Mouse (Mus musculus): Measurements from ENCODE around the gene B4galt5.

Gene B4galt5

DNA sequence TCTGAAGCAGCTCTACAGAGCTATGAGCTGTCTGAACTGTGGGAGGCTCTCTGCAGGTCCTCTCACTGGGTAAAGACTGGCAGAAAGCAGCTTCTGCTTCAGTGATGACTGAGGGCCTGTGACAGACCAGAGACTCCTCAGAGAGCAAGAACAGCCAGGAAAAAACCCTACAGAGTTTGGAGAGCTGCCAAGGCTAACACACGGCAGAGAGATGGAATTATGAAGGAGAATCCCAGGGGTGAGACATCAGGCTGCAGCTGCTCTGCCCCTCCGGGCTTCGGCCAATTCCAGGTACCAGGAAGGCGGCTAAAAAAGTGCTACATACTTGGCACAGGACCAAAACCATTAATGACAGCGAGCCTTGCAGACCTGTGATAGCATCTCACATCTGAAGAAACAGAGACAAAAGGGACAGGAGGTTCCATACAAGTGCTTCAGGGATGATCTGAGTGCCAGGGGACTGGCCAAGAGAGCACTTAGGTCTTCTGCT, 17.5 kb downstream of the B4galt5 start:
- no peak for DNase-seq (ENCODE audit: low spot score in 2 of 2)

DNA sequence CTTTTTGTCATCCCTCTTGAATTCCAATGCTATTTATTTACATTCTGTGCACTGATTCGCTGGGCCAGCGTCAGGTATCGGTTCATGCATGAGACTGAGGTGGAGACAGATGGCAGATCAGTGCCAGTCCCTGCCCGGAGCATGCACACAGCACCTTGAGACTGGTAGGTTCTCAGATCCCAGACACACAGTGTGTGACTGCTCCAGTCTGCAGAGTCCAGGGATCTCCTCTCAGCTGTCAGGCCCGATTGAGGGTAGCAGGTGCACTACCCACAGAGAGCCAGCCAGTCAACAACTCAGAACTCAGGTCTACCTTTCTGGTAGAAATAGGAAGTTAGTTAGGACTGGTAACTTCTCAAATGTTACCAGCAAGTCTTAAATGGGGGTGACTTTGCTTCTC, 18.4 kb downstream of the B4galt5 start:
- no peak for DNase-seq (ENCODE audit: low spot score in 2 of 2)

DNA sequence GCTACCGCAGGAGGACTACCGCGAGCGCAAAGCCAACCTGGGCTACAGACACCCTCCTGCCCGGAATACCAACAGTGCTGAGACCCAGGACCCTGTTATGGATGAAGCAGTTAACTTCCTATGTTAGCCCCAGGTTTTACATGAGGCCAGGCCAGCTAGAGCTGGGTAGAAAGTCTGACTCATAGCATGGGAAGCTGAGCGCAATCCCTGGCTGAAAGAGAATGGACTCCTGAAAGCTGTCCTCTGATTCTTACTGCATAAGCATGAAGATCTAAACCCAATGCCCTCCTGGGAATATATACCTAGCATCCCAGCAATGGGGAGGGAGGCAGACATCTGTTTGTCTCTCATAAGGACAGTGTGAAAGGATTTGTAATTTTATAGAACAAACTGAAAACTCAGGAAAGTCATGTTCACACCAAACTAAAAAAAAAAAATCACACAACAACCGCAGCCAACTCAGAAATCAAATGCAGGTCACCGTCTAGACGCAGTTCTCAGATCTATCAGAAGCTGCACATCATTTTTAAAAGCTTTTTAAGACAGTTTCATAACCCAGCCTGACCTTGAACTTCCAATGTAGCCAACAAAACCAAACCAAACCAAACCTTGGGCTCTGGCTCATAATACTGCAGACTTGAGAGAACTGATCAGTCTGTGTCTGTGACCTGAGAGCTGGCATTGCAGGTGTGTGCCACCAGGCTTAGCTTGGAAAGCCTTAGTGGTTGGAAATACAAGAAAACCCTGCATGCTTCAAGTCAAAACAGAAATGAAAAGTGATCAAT, 19.3 kb downstream of the B4galt5 start:
- no peak for DNase-seq (ENCODE audit: low spot score in 2 of 2)

DNA sequence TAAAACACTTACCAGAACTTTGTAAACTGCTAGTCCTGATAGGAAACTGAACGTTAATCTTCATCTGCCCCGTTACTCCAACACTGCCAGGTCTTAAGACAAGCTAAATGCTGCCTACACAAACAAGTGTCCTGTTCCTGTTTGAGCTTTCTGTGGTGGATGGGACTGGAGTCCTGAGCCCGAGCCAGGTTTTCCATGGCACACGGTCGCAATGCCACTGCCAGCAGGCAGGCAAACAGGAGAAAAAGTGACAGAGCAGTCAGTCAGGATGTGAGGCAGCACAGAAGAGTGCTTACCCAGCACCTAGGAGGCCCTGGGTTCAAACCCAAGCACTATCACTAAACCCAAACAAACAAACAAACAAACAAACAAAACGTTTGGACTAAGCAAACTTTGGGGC, 20.6 kb downstream of the B4galt5 start:
- no peak for DNase-seq (ENCODE audit: low spot score in 2 of 2)

DNA sequence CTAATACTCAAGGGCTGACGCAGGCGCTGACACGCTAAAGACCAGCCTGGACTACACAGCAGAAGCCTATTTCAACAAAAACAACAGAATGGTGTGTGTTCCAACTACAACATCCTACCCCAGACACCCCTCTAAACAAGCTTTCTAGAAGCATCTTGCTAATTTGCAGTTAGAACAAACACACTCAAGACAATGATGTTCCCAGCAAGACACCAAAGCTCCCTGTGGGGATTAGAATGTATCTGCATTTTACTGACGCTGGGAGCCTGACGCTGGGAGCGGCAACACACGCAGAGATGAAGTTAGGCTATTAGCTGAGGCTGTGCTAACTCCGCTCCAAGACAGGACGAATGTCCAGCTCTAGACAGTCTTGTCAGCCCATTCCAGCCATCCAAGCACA, 22.4 kb downstream of the B4galt5 start:
- no peak for DNase-seq (ENCODE audit: low spot score in 2 of 2)

DNA sequence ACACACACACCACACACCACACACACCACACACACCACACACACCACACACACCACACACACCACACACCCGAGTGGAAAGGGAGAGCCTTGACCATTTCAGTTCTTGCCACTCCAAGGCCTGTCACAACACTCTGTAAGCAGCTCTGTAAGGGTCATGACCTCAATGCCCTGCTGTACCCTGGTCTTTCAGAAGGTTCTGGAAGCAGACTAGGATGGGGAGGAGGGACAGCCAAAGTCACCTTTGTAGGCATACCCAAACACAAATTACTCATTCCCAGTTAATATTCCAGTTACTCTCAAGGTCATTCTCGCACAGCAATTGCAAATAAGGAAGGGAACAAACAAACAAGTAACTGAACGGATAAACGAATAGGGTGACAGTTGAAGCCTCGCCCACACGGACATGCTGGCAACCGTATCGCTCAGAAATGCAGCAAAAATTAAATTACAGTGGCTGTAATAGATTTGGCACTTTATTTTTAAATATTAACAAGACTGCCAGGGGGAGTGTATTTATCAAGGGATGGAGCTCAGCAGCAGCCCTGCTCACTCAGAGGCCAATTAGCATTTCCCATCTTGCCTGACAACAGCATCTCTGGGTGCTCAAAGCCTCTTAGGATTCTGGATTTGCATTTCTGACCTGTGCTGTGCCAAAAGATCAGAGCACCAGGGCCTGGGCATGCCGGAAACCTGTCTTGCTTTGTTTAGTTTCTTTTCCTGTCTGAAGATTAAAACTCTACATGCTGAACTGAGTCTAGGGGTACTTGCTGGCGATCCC, 24.6 kb downstream of the B4galt5 start:
- no peak for DNase-seq (ENCODE audit: low spot score in 2 of 2)

DNA sequence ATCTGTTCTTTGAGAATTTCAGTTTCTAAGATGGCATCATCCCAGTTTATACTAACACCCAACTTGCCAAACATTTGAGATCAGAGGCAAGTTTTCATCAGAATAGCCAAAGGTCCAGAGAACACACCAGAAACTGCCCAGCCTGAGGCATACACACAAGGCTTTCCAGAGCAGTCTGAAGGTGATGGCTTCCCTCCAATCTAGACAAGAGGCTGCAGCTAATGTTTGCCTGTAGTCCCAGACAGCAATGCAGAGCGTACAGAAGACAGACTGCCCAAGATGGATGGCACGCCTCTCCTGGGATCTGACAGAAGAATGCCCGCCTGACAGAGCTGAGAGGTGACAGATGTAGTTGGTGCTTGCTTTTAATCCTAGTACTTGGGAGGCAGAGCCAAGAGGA, 25.9 kb downstream of the B4galt5 start:
- no peak for DNase-seq (ENCODE audit: low spot score in 2 of 2)

DNA sequence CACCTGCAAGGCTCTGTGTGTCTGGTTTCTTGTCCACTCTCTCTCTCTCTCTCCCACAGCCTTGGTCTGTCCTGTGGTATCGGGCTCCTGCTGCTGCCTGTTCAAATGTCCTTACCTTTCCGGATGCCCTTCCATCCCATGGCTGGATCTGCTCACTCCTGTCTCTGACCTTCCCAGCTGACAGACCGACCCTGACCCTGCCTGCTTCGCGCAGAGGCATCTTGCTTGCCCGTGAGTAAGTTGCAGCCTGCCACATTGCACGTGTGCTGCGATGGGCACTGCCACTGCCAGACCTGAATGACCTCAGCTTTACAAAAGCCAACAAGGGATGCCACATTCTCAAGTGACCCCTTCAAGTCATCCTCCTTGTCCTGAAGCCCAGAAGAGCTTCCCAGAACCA, 27.6 kb downstream of the B4galt5 start:
- DNase-seq (ENCODE audit: low spot score in 2 of 2): no peak

DNA sequence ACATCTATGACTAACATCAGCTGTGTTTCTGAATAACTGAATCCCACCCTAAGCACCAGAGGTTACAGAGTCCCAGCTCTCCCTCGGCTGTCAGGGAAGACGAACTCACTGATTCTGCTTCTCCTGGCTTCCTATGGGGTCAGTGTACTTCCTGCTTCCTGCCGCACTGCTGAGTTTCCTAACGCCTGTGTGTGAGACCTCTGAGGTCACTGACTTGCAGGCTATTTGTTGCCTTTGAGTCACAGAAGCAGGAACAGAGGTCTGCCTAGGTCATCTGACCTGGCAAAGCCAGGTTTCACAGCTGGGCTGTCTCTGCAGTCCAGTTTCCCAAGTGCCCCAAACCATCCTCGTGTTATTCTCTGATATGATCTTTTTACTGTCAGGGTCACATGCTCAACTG, 30.0 kb downstream of the B4galt5 start:
- no peak for DNase-seq (ENCODE audit: low spot score in 2 of 2)

DNA sequence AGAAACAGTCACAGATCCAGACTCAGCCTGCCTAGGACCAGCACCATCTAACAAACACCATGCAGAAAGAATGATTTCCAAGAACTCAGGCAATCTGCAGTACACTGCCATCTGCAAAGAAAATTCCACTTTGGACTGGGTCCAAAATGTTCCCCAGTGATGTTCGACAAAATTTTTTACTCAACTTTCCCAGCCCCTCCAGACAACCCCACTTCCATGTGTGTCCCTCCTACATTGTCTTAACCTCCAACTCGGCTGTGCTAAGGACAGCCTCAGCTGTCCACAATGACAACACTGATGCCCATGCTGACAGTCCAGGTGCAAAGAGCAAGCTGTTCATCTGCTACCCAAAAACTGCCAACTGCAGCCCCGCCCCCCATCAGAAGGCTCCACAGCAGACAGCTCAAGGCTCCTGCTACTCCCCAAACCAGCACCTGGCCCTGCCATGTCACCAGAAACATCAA, 32.2 kb downstream of the B4galt5 start:
- DNase-seq (ENCODE audit: low spot score in 2 of 2): no peak

DNA sequence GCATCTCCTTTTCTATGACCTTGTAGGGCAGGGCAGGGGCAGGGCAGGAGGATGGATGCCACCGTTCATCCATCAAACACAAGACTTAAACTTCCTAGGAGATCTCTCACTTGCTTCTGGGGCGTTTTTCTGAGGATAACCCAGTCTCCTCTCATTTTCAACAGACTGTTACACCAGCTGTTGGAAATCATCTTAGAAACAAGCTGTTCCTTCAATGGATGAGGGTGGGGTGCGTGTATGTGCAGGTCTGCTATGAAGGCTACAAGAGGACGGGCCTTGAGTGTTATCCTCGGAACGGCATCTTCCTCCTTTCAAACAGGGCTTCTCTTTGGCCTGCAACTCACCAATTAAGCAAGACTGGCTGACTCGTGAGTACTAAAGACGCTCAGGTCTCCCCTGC, 34.5 kb downstream of the B4galt5 start:
- no peak for DNase-seq (ENCODE audit: low spot score in 2 of 2)

DNA sequence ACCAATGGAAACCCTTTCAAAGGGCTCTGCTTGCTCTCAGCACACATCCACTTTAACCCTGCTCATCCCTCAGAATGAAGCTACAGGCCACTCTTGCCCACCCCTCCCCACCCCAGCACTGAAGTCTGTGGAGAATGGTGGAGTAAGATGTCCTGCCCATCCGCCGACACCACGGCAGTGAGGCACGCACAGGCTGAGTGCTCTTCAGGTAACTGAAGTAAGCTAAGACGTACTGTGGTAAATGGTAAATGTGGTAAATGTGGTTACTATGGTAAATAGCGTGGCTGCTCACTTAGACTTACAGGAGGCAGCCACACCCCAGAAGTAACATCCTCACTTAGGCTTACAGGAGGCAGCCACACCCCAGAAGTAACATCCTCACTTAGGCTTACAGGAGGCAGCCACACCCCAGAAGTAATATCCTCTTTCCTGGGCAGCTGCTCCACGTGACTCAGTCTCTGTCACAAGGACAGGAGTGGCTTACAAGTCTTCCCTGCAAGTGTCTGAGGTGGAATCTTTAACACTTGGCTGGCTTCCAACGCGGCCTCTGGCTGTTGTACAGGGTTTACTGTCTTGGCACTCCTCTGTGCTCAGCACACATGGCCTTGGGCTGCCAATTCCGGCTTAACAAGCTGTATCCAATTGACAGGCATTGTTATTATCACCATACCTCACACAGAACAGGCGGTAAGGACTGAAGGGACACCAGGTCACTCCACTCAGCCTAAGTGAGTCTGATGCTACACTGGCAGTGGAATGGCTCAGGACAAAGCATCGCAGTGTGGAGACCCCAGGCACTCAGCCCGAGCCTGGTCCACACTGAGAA, 35.3 kb downstream of the B4galt5 start:
- DNase-seq (ENCODE audit: low spot score in 2 of 2): no peak

DNA sequence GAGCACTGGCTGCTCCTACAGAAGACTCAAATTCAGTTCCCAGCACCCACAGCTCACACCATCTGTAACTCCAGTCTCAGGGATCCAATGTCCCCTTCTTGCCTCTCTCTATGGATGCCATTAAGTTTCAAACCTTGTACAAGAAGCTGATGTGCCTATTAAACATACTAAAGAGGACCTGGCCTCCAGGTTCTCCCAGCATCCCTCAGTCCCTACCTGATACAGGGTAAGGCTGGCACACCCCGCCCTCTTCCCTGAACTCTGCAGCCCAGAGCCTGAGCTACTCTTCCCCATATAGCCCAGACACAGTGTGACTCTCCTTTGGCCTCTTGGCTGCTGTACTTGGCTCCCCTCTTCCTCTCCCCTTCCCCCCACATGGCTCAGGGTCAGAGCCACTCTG, 38.9 kb downstream of the B4galt5 start:
- DNase-seq (ENCODE audit: low spot score in 2 of 2): no peak

DNA sequence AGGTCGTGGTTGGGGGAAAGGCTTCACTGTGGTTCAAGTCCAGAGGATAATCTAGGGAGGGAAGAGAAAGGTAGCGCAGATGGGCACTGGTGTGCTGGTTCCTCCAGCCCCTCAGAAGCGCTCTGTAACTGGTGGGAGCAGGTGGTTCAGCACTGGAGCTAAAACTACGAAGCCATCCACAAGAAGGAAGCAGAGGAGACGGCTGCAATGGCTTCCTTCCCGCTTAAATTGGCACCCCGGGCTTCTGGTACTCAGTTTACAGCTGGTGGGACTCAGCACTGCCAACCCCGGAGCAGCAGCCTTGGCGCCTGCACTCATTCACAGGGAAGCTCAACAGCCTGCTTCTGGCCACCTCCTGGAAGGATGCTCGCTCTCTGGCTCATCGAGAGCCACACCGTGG, 39.7 kb downstream of the B4galt5 start:
- no peak for DNase-seq (ENCODE audit: low spot score in 2 of 2)

DNA sequence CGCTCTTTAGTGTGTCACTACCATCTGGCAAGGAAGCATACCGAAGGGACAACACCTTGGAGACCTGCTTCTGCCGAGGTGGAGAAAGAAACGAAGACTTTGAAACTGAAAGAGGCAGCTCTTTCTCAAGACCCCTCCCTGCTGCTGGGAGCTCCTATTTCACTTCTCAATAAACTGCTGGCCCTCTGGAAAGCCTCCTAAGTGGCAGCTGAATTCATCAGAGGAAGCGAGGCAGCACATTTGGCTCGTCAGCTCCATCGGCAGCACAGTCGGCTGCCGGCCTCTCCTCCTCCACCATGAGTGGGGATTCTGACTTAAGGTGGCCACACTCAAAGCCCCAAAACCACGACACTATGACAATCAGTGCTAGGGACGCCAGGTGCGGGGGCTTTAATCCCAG, 41.3 kb downstream of the B4galt5 start:
- DNase-seq (ENCODE audit: low spot score in 2 of 2): no peak

DNA sequence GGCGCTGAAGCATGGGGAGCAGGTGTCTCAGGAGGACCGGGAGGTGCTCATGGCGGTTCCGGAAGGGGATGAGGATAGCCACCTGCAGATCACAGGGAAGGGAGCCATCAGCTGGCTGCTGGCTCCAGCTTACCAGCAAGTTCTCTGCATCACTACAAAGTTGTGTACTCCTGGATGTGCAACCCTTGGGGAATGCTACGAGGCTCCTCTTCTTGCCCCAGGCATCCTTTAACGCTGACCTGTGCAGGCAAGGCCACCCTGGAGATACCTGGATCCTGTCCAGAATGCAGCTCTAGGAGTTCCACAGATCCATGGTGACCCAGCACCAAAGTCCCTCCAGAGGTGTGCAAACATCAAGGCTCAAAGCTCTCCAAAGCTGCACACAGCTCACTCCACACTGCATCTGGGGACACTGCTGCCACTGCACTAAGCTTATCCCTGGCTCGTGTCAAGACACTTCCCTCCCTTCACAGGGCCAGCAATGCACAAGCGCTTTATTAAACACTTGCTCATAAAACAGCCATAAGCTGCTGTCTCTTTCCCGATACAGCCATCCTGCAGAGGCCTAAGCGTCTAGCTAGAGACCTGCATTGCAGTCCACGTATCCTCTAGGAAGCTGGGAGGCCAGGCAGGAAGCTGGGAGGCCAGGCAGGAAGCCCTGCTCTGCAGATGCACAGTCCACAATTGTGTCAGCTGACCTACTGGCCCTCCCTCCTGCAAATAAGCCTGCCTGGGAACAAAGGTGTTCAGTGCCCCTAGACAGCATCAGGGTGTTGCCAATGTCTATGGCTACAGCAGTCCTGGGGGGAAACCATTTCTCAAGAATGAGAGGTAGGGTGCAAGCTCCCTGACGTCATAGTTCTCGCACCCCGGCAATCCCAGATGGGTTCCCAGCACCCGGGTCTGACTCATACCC, 42.1 kb downstream of the B4galt5 start:
- DNase-seq (ENCODE audit: low spot score in 2 of 2): no peak

DNA sequence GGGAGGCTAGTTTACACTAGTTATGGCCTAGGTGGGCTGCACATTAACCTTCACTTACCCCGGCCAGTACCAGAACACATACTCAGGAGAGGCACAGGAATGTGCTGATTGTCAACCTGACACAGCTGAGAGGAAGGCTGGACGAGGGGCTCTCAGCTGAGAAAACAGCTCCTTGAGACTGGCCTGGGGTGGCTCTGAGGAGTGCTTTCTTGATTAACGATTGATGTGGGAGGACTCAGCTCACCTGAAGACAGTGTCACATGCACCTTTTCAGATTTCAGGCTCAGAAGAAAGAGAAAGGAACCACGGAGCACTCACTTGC, 42.7 kb downstream of the B4galt5 start:
- no peak for DNase-seq (ENCODE audit: low spot score in 2 of 2)

DNA sequence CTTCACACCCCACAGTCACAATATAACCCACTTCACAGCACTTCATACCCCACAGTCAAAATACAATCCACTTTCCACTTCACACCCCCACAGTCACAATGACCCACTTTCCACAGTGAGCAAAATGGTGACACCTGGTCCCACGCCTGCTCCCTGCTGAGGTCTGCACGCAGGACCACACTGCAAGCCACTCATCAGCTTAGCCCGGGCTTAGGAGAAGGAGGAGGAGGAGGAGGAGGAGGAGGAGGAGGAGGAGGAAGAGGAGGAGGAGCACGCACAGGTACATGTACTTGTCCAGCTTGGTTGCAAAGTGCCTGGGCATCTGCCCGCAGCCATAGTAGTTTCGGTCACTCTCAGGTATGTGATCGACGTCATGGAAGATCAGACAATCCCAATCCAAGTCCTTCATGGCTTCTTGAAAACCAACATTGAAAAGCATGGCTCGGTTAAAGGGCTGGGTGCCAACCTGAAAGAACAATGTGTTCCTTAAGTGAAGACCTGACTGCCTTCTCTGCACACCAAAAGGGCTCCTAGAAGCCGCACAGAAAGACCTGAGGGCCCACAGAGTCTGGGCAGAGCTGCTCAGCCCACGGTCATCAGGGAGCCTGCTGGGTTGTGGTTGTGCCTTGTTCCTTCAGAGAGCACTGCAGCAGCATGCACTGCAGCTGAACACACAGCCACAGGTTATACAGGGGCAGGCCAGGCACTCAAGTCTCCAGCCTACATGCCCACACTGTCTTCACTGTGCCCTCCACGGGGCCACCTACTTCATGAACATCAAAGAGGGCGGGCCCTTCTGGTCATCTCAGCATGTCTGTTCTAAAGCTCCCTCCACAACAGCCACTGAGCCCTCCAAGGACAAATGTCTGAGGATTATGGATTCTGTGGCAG, 43.4 kb downstream of the B4galt5 start:
- peak in 1 of 2 experiments; percentile 1 for DNase-seq (ENCODE audit: low spot score in 2 of 2)

DNA sequence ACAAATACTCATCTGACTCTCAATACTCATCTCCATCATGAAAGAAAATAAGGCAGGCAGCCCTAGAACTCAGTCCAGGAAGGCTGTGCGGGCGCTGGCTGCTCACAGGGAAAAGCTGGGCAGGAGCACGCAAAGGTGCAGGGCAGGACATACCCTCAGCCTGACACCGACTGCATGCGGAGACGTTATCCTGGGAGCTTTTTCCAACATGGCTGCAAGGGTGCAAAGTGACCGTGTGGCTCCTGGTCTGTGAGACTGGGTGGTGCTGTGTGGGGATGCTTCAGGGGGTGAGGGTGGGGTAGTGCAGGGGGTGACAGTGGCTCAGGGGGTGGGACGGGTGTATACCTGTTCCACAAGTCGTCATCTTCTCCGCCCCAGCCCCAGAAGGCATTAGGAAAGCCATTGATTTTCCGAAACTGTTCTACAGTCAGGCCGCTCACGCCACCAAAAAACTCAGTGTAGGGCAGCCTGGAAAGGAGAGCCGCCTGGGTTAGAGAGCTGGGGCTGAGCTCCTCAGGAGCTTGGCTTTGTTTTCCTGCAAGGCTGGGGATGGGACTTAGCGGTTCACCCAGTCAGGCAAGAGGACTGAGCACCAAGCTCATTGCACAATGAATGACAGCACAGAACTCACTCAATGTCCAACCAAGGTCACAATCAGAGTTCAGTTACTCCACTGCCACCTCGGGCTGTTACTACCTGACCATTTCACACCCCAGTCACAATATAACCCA, 44.2 kb downstream of the B4galt5 start:
- peak in 1 of 2 experiments; percentile 4 for DNase-seq (ENCODE audit: low spot score in 2 of 2)

Data from spleen, postnatal 14 days (tissue).